8 mouse cellular contexts compared by ENCODE assay signal in genomic region chr4:22357266-22357930, GRCm38 (mm10). TPM values are rescaled to one million over a fixed set of nuclear protein-coding genes. Genes with fewer than 3 reads are reported as not detected.
DNase-seq lines count a peak whose midpoint lies in the region; ATAC-seq lines count a peak whose summit lies in the region.

Gene Fbxl4 (plus strand): TSS chr4:22357543.

- H3K27me3 ChIP-seq in hindbrain, embryonic 12.5 days: no peaks in the 10 kb centered on the region

- H3K36me3 ChIP-seq in hindbrain, embryonic 12.5 days: no peaks in the 10 kb centered on the region

- H3K4me3 ChIP-seq in hindbrain, embryonic 12.5 days: peak within 1 kb of the TSS; percentile 79

- ATAC-seq in hindbrain, embryonic 12.5 days (ENCODE audit: low FRiP score): peak; percentile 97

- H3K4me1 ChIP-seq in hindbrain, embryonic 12.5 days: peaks cover 10% of the 10 kb centered on the region

- peak; percentile 95 for DNase-seq in Muller cell, postnatal 12 days (ENCODE audit: inconsistent ontology term)
- peak; percentile 88 for DNase-seq in cerebellum, adult 9-11 months
- peak; percentile 77 to 78 for DNase-seq in frontal cortex, postnatal 10 days (ENCODE audit: low spot score in 2 of 2)
- peak; percentile 77 to 79 for DNase-seq in layer of hippocampus, postnatal 14 days (ENCODE audit: low spot score in 2 of 2)
- peak; percentile 84 for DNase-seq in lung, postnatal 14 days
- DNase-seq in retina, adult 2 months (ENCODE audit: low read depth, low spot score): peak; percentile 82
- peak; percentile 88 to 91 for DNase-seq in thymus, postnatal 36 days

- peak within 1 kb of the TSS; percentile 93 for H3K27ac ChIP-seq in hindbrain, embryonic 12.5 days

- H3K4me2 ChIP-seq in hindbrain, embryonic 12.5 days (replicated peaks): peak within 1 kb of the TSS; percentile 70

- under 1% methylated on average over 59 of the region's 62 CpGs for WGBS in hindbrain, embryonic 12.5 days

- H3K9ac ChIP-seq in hindbrain, embryonic 12.5 days: peak within 1 kb of the TSS; percentile 93

- H3K9me3 ChIP-seq in hindbrain, embryonic 12.5 days (replicated peaks): no peaks in the 10 kb centered on the region

RNA-seq across cellular contexts. Expression of gene Fbxl4, which starts in this region (rescaled TPM):
- polyA plus RNA-seq in hindbrain, embryonic 12.5 days (2016; fragmentation: Nextera tagmentation; extraction: Ambion mirVana): 10.1 and 10.3 TPM in 2 replicates
- 10 to 100 TPM; 12.7 to 13.6 TPM for total RNA-seq in layer of hippocampus, postnatal 14 days (2021)

Comparison
In these comparisons a context has a peak if more than half of its experiments do, and no peak if none do; other contexts are left out.
1. Peak in every context shown above with its lines: DNase-seq, ATAC-seq, H3K4me3 ChIP-seq and H3K27ac ChIP-seq.